Mouse (Mus musculus) heart, embryonic 11.5 days (tissue): ENCODE measurements around the gene Avpr2. TPM values are rescaled to one million over a fixed set of nuclear protein-coding genes. Genes with fewer than 3 reads are reported as not detected.

Source experiments
- ATAC-seq: fragments of 200-750 bp; cut with Nextera tagmentation; replicated peaks from 2 replicates; pipeline ENCODE4 v1.8.0; 2017; ENCODE audit warnings: moderate library complexity; ENCODE audit not compliant: insufficient number of reproducible peaks, low FRiP score, low TSS enrichment
- H3K27ac ChIP-seq: fragments of 300-500 bp; sonication (generic); 2 replicates; pipeline ENCODE4 v1.5.1; 2014; ENCODE audit warnings: mild to moderate bottlenecking, low read depth, low read length
- H3K27me3 ChIP-seq: fragments of 300-500 bp; sonication (generic); 2 replicates; pipeline ENCODE4 v1.6.1; 2014; ENCODE audit warnings: mild to moderate bottlenecking, low read length, mixed read lengths; ENCODE audit not compliant: control insufficient read depth, insufficient read depth
- H3K36me3 ChIP-seq: fragments of 300-500 bp; sonication (generic); 2 replicates; pipeline ENCODE4 v1.6.1; 2014; ENCODE audit warnings: mild to moderate bottlenecking, low read length, moderate library complexity, mixed read lengths; ENCODE audit not compliant: control insufficient read depth, insufficient read depth
- H3K4me1 ChIP-seq: fragments of 300-500 bp; sonication (generic); 2 replicates; pipeline ENCODE4 v1.6.1; 2014; ENCODE audit warnings: low read length; ENCODE audit not compliant: control insufficient read depth, insufficient read depth
- H3K4me2 ChIP-seq: fragments of 300-500 bp; sonication (generic); 2 replicates; pipeline ENCODE4 v1.6.1; 2014; ENCODE audit warnings: mild to moderate bottlenecking, moderate library complexity
- H3K4me3 ChIP-seq: fragments of 300-500 bp; sonication (generic); 2 replicates; pipeline ENCODE4 v1.5.1; 2014; ENCODE audit warnings: low read depth, low read length
- H3K9ac ChIP-seq: fragments of 300-500 bp; sonication (generic); 2 replicates; pipeline ENCODE4 v1.6.1; 2014; ENCODE audit warnings: mild to moderate bottlenecking, low read depth, low read length, moderate library complexity
- H3K9me3 ChIP-seq: fragments of 300-500 bp; sonication (generic); replicated peaks from 2 replicates; pipeline ENCODE4 v1.6.1; 2016; ENCODE audit warnings: low read length; ENCODE audit not compliant: control insufficient read depth
- WGBS: fragments of 180-500 bp; shearing (Covaris S2); extraction: QIAGEN DNeasy Blood & Tissue Kit; methylation state at CpG from one replicate; pipeline ENCODE4 v1.1.7; 2014; ENCODE audit not compliant: insufficient replicate concordance; 5-methylcytosine and 5-hydroxymethylcytosine counted together
- polyA plus RNA-seq: library from polyadenylated mRNA; unstranded; fragments of >200 nt; fragmentation: Nextera tagmentation; extraction: Ambion mirVana; gene quantifications from 2 replicates; pipeline ENCODE4 v1.2.1, GENCODE M21; 2014

Gene Avpr2
- polyA plus RNA-seq, 1 experiment from 2014 or later: not detected

GRCm38 (mm10) chrX:73910451-73910850 is 18.5 kb downstream of the Avpr2 start:
- Histone ChIP-seq H3K36me3 (no peaks in the 10 kb centered on the region), H3K4me1 (peaks cover 2% of the 10 kb centered on the region; the same call in 1 of the 2 replicates), H3K9me3 (no peaks in the 10 kb centered on the region), H3K27me3 (no peaks in the 10 kb centered on the region), H3K9ac (no peak overlapping the region), H3K4me3 (no peak overlapping the region), H3K4me2 (no peak overlapping the region; the same call in 1 of the 2 replicates), H3K27ac (no peak overlapping the region)
- no peak for ATAC-seq

- H3K27ac ChIP-seq: no peak overlapping the region
- H3K9ac ChIP-seq: no peak overlapping the region
- H3K36me3 ChIP-seq: no peaks in the 10 kb centered on the region
- H3K4me1 ChIP-seq: peaks cover 2% of the 10 kb centered on the region; the same call in 1 of the 2 replicates
- no peak for ATAC-seq
- peak overlapping the region; percentile 25; the same call in 1 of the 2 replicates for H3K4me3 ChIP-seq
- peak overlapping the region; percentile 56 for H3K4me2 ChIP-seq
- WGBS: 22% methylated on average over 24 of the region's 26 CpGs
- no peaks in the 10 kb centered on the region for H3K27me3 ChIP-seq
- no peaks in the 10 kb centered on the region for H3K9me3 ChIP-seq
Measured at GRCm38 (mm10) chrX:73911156-73911555, 19.3 kb downstream of the Avpr2 start.

GRCm38 (mm10) chrX:73911588-73911987 is 19.7 kb downstream of the Avpr2 start:
- no peak overlapping the region for H3K27ac ChIP-seq

GRCm38 (mm10) chrX:73914827-73915703 is 23.2 kb downstream of the Avpr2 start:
- no peaks in the 10 kb centered on the region for H3K9me3 ChIP-seq
- 0 out of 2 replicates have a peak, but pooled peaks cover 2% of the 10 kb centered on the region for H3K36me3 ChIP-seq
- 23% methylated on average over 31 of the region's 31 CpGs for whole genome bisulfite sequencing
- peak overlapping the region; percentile 49 for H3K4me2 ChIP-seq
- H3K27me3 ChIP-seq: no peaks in the 10 kb centered on the region
- peaks cover 2% of the 10 kb centered on the region; the same call in 1 of the 2 replicates for H3K4me1 ChIP-seq
- peak overlapping the region; percentile 71 for H3K27ac ChIP-seq
- no peak overlapping the region for H3K9ac ChIP-seq
- ATAC-seq: peak; percentile 96
- peak overlapping the region; percentile 18 for H3K4me3 ChIP-seq

More at GRCm38 (mm10) chrX:73911588-73911987, 19.7 kb downstream of the Avpr2 start:
- Histone ChIP-seq H3K27me3 (no peaks in the 10 kb centered on the region), H3K4me3 (no peak overlapping the region), H3K9me3 (no peaks in the 10 kb centered on the region), H3K4me1 (peaks cover 2% of the 10 kb centered on the region; the same call in 1 of the 2 replicates), H3K9ac (no peak overlapping the region), H3K36me3 (no peaks in the 10 kb centered on the region), H3K4me2 (no peak overlapping the region)
- WGBS: 64% methylated on average over 2 of the region's 2 CpGs
- no peak for ATAC-seq

GRCm38 (mm10) chrX:73916945-73917344 is 25.0 kb downstream of the Avpr2 start:
- WGBS: 77% methylated on average over 8 of the region's 8 CpGs
- Histone ChIP-seq H3K4me3 (no peak overlapping the region), H3K4me1 (no peaks in the 10 kb centered on the region), H3K9ac (no peak overlapping the region), H3K27ac (no peak overlapping the region), H3K9me3 (no peaks in the 10 kb centered on the region), H3K27me3 (no peaks in the 10 kb centered on the region), H3K36me3 (0 out of 2 replicates have a peak, but pooled peaks cover 2% of the 10 kb centered on the region), H3K4me2 (no peak overlapping the region)
- ATAC-seq: no peak

- no peaks in the 10 kb centered on the region for H3K9me3 ChIP-seq
- H3K9ac ChIP-seq: no peak overlapping the region
- WGBS: 83% methylated on average over 5 of the region's 5 CpGs
- ATAC-seq: no peak
- no peaks in the 10 kb centered on the region for H3K27me3 ChIP-seq
- H3K36me3 ChIP-seq: 0 out of 2 replicates have a peak, but pooled peaks cover 2% of the 10 kb centered on the region
- no peak overlapping the region for H3K4me3 ChIP-seq
- H3K4me1 ChIP-seq: no peaks in the 10 kb centered on the region
- no peak overlapping the region for H3K4me2 ChIP-seq
- H3K27ac ChIP-seq: no peak overlapping the region
Measured at GRCm38 (mm10) chrX:73918631-73919030, 26.7 kb downstream of the Avpr2 start.

GRCm38 (mm10) chrX:73921285-73921822 is 29.5 kb downstream of the Avpr2 start:
- ATAC-seq: 0 out of 2 replicates have a peak, but pooled peaks have one; percentile 20
- H3K4me3 ChIP-seq: peak overlapping the region; percentile 53

GRCm38 (mm10) chrX:73921823-73922549 is 30.1 kb downstream of the Avpr2 start, which contains the start of the genes Arhgap4 and Naa10:
TSS of gene Arhgap4 (minus strand) at chrX:73921870.
TSS of gene Naa10 (minus strand) at chrX:73921944.
- Histone ChIP-seq H3K27ac (peak within 1 kb of the TSS; percentile 71), H3K27me3 (no peaks in the 10 kb centered on the region), H3K9me3 (no peaks in the 10 kb centered on the region), H3K4me2 (peak within 1 kb of the TSS; percentile 73), H3K36me3 (0 out of 2 replicates have a peak, but pooled peaks cover 2% of the 10 kb centered on the region), H3K9ac (peak within 1 kb of the TSS; percentile 70), H3K4me3 (peak within 1 kb of the TSS; percentile 53), H3K4me1 (no peaks in the 10 kb centered on the region)
- ATAC-seq: peak; percentile 96
- 12% methylated on average over 43 of the region's 43 CpGs for WGBS

More at GRCm38 (mm10) chrX:73921285-73921822, 29.5 kb downstream of the Avpr2 start:
- Histone ChIP-seq H3K27ac (peak overlapping the region; percentile 70), H3K9me3 (no peaks in the 10 kb centered on the region), H3K9ac (peak overlapping the region; percentile 62), H3K36me3 (0 out of 2 replicates have a peak, but pooled peaks cover 2% of the 10 kb centered on the region), H3K4me1 (no peaks in the 10 kb centered on the region), H3K4me2 (peak overlapping the region; percentile 73), H3K27me3 (no peaks in the 10 kb centered on the region)
- WGBS: 13% methylated on average over 34 of the region's 34 CpGs
